In genomic region chr1:177845812-177846211, GRCm38 (mm10) we compare ENCODE assay signal across 8 mouse cellular contexts. TPM values are rescaled to one million over a fixed set of nuclear protein-coding genes. Genes with fewer than 3 reads are reported as not detected.
DNase-seq lines count a peak whose midpoint lies in the region; ATAC-seq and TF ChIP-seq lines count a peak whose summit lies in the region.
"Not testable (repeated sequence)": the region's sequence is repeated elsewhere in the genome, so short reads cannot be mapped to it uniquely, and the experiment has no call there.

No protein-coding gene starts in this region.

- H3K27me3 ChIP-seq in lung, embryonic 14.5 days (ENCODE audit: insufficient read depth, low read length): not testable (repeated sequence)

- H3K9me3 ChIP-seq in lung, embryonic 14.5 days (ENCODE audit: low read depth, low read length): not testable (repeated sequence)

- ATAC-seq in erythroid progenitor cell, adult 5-6 weeks (replicated peaks; ENCODE audit: low FRiP score, poor library complexity, severe bottlenecking): 0 out of 2 replicates have a peak, but pooled peaks have one; percentile 52
- not testable (repeated sequence) for ATAC-seq in lung, embryonic 14.5 days (ENCODE audit: insufficient read depth)

- not testable (repeated sequence) for H3K4me3 ChIP-seq in lung, embryonic 14.5 days (ENCODE audit: low read depth, low read length)

- peak; percentile 43 for TF ChIP-seq CTCF in lung, embryonic 14.5 days (IDR thresholded peaks at IDR 0.05; ENCODE audit: low read depth)

- H3K4me1 ChIP-seq in lung, embryonic 14.5 days (ENCODE audit: insufficient read depth): not testable (repeated sequence)

- not testable (repeated sequence) for H3K4me2 ChIP-seq in lung, embryonic 14.5 days

- H3K9ac ChIP-seq in lung, embryonic 14.5 days: not testable (repeated sequence)

- peak; percentile 14 for DNase-seq in CD4-positive, CD25-positive, alpha-beta regulatory T cell, adult 2 months (ENCODE audit: low read depth, low spot score)
- DNase-seq in R1 (ENCODE audit: low read depth, low spot score): peak; percentile 68
- peak; percentile 10 for DNase-seq in c-Kit-positive CD71-positive TER-119-positive erythroid progenitor cells, embryonic 14.5 days (ENCODE audit: low spot score)
- DNase-seq in kidney, postnatal 4 days: peak; percentile 17 to 23
- DNase-seq in lung, embryonic 14.5 days: peak; percentile 26
- peak; percentile 30 to 66 for DNase-seq in spleen, postnatal 4 days (ENCODE audit: low spot score in 2 of 2)
- peak; percentile 69 for DNase-seq in thymus, postnatal 4 days

- H3K27ac ChIP-seq in lung, embryonic 14.5 days (ENCODE audit: low read depth): not testable (repeated sequence)

- WGBS in lung, embryonic 14.5 days: 25% methylated on average over 3 of the region's 3 CpGs

- not testable (repeated sequence) for H3K36me3 ChIP-seq in lung, embryonic 14.5 days (ENCODE audit: insufficient read depth)

RNA-seq across cellular contexts. Expression of gene Adss, which starts 49.5 kb away (rescaled TPM):
- 37.1 and 37.7 TPM in 2 replicates for total RNA-seq in erythroid progenitor cell, adult 5-6 weeks (2015; ENCODE audit: low replicate concordance)
- 40.8 and 44.4 TPM in 2 replicates for total RNA-seq in erythroid progenitor cell, adult 5-6 weeks (2017; ENCODE audit: low replicate concordance)
- polyA plus RNA-seq in lung, embryonic 14.5 days (2014; fragmentation: Nextera tagmentation; extraction: Ambion mirVana): 63.1 and 64.2 TPM in 2 replicates

Comparison
In these comparisons a context has a peak if more than half of its experiments do, and no peak if none do; other contexts are left out.
1. DNase-seq: peak in every context shown above with its lines; median percentile 69 in thymus, postnatal 4 days; 68 in R1; 48 in spleen, postnatal 4 days; 26 in lung, embryonic 14.5 days; 20 in kidney, postnatal 4 days; 14 in CD4-positive, CD25-positive, alpha-beta regulatory T cell, adult 2 months; 10 in c-Kit-positive CD71-positive TER-119-positive erythroid progenitor cells, embryonic 14.5 days.